Mouse (Mus musculus) limb, embryonic 10.5 days (tissue): ENCODE results near the gene Il4i1. TPM values are rescaled to one million over a fixed set of nuclear protein-coding genes. Genes with fewer than 3 reads are reported as not detected.

Experiments
- DNase-seq: peaks from one replicate; pipeline ENCODE4 v3.0.0-alpha.2; 2017; ENCODE audit warnings: low spot score
- H3K27ac ChIP-seq: fragments of 300-500 bp; sonication (generic); 2 replicates; pipeline ENCODE4 v1.5.1; 2016; ENCODE audit warnings: mild to moderate bottlenecking
- H3K27me3 ChIP-seq: fragments of 300-500 bp; sonication (generic); 2 replicates; pipeline ENCODE4 v1.6.1; 2016; ENCODE audit warnings: low read depth, mild to moderate bottlenecking; ENCODE audit not compliant: poor library complexity, severe bottlenecking
- H3K36me3 ChIP-seq: fragments of 300-500 bp; sonication (generic); 2 replicates; pipeline ENCODE4 v1.6.1; 2016; ENCODE audit warnings: mild to moderate bottlenecking, moderate library complexity
- H3K4me1 ChIP-seq: fragments of 300-500 bp; sonication (generic); 2 replicates; pipeline ENCODE4 v1.6.1; 2016
- H3K4me3 ChIP-seq: fragments of 300-500 bp; sonication (generic); 2 replicates; pipeline ENCODE4 v1.5.1; 2016; ENCODE audit warnings: mild to moderate bottlenecking, moderate library complexity
- H3K9me3 ChIP-seq: fragments of 300-500 bp; sonication (generic); replicated peaks from 2 replicates; pipeline ENCODE4 v1.6.1; 2016; ENCODE audit warnings: mild to moderate bottlenecking
- WGBS: fragments of 180-500 bp; shearing (Covaris S2); methylation state at CpG from one replicate; pipeline ENCODE4 v1.1.7; 2016; 5-methylcytosine and 5-hydroxymethylcytosine counted together
- polyA plus RNA-seq: library from polyadenylated mRNA; unstranded; fragments of >200 nt; fragmentation: Nextera tagmentation; extraction: Ambion mirVana; gene quantifications from 2 replicates; pipeline ENCODE4 v1.2.1, GENCODE M21; 2016

The Il4i1 gene
- polyA plus RNA-seq, 1 experiment from 2014 or later, result 0.89 TPM

- Histone ChIP-seq H3K36me3 (peaks cover 69% of the 10 kb centered on the region), H3K27me3 (peaks cover 41% of the 10 kb centered on the region)
- DNase-seq, result no peak
Observed at GRCm38 (mm10) chr7:44841825-44842463, 25.8 kb downstream of the Il4i1 start.

DNA sequence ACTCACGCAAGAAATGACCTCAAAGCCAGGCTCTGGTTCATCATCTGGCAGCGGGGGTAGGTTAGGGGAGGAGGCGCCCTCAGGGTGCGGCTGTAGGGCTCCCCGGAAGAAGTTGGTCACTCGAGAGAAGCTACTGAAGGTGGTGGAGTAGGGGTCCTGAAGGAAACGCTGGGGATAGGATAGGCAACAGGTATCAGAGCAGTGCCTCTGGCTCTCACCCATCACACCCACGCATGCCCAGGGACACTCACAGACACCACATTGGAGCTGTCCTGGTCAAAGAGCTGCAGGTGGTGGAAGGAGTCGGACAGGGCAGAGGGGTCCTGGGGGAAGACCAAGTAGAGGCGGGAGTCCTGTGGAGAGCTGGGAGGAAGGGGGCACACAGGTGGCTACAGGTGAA lies 28.8 kb downstream of the Il4i1 start:
- 90% methylated on average over 10 of the region's 10 CpGs for WGBS
- H3K4me3 ChIP-seq, result no peak overlapping the region
- peaks cover 19% of the 10 kb centered on the region for H3K4me1 ChIP-seq
- H3K36me3 ChIP-seq, result peaks cover 69% of the 10 kb centered on the region
- H3K27me3 ChIP-seq, result peaks cover 20% of the 10 kb centered on the region
- H3K27ac ChIP-seq, result no peak overlapping the region
- no peaks in the 10 kb centered on the region for H3K9me3 ChIP-seq
- no peak for DNase-seq

More at GRCm38 (mm10) chr7:44841825-44842463, 25.8 kb downstream of the Il4i1 start:
- WGBS, result 92% methylated on average over 8 of the region's 8 CpGs
- H3K9me3 ChIP-seq, result no peaks in the 10 kb centered on the region
- H3K4me3 ChIP-seq, result no peak overlapping the region
- H3K4me1 ChIP-seq, result peaks cover 19% of the 10 kb centered on the region
- H3K27ac ChIP-seq, result no peak overlapping the region

- WGBS, result 93% methylated on average over 7 of the region's 7 CpGs
- Histone ChIP-seq H3K4me1 (peaks cover 24% of the 10 kb centered on the region), H3K27me3 (peaks cover 2% of the 10 kb centered on the region; the same call in 1 of the 2 replicates), H3K4me3 (no peak overlapping the region), H3K27ac (no peak overlapping the region), H3K9me3 (no peaks in the 10 kb centered on the region), H3K36me3 (peaks cover 60% of the 10 kb centered on the region)
- DNase-seq, result no peak
Observed at GRCm38 (mm10) chr7:44846804-44847203, 30.6 kb downstream of the Il4i1 start.

GRCm38 (mm10) chr7:44847772-44848171 lies 31.6 kb downstream of the Il4i1 start:
- WGBS, result 78% methylated on average over 5 of the region's 5 CpGs
- H3K36me3 ChIP-seq, result peaks cover 59% of the 10 kb centered on the region

GRCm38 (mm10) chr7:44848561-44849415 lies 32.6 kb downstream of the Il4i1 start, which contains the start of the genes Akt1s1 and Tbc1d17:
Gene Akt1s1, plus strand, starts transcription at chr7:44848991.
Gene Tbc1d17, minus strand, starts transcription at chr7:44849079.
- Histone ChIP-seq H3K4me1 (peaks cover 39% of the 10 kb centered on the region), H3K4me3 (peak within 1 kb of the TSS; percentile 79), H3K9me3 (no peaks in the 10 kb centered on the region), H3K27ac (peak within 1 kb of the TSS; percentile 95), H3K36me3 (peaks cover 55% of the 10 kb centered on the region), H3K27me3 (no peaks in the 10 kb centered on the region)
- WGBS, result under 1% methylated on average over 54 of the region's 54 CpGs
- DNase-seq, result peak; percentile 95

More at GRCm38 (mm10) chr7:44847772-44848171, 31.6 kb downstream of the Il4i1 start:
- peaks cover 30% of the 10 kb centered on the region for H3K4me1 ChIP-seq
- H3K4me3 ChIP-seq, result peak overlapping the region; percentile 79
- DNase-seq, result no peak
- H3K9me3 ChIP-seq, result no peaks in the 10 kb centered on the region
- no peak overlapping the region for H3K27ac ChIP-seq
- no peaks in the 10 kb centered on the region for H3K27me3 ChIP-seq

DNA sequence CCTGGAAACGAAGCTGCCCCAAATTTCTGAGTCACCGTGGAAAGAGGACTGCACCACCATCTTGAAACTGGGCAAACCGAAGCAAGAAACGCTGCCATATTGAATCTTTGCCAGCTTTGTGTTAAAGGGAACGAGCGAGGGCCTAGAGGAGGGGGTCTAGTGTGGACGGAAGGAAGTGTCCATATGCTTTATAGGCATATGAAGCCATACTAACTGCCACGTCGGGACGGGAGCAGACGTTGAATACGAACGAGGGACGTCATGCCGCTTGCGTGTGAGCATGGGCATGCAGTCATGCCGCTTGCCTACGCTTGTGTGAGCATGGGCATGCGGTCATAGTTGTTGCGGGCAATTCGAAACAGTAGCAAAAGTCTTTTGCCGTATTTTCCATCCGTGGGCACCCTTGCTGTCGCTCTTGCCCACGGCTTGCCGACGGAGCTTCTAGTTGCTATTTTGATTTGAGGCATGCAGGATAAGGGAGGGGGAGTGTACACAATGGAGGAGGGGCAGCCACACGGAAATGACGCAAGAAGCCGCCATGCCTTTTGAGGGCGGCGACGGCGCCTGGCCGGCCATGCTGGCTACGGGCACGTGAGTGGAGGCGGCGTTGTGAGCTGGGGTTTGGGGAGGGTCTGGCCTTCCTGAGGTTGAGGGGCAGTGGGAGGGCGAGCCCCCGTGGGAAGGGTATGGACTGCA lies 33.4 kb downstream of the Il4i1 start:
- peaks cover 47% of the 10 kb centered on the region for H3K4me1 ChIP-seq
- peak; percentile 91 for DNase-seq
- peak overlapping the region; percentile 95 for H3K27ac ChIP-seq
- no peaks in the 10 kb centered on the region for H3K27me3 ChIP-seq
- peak overlapping the region; percentile 79 for H3K4me3 ChIP-seq
- no peaks in the 10 kb centered on the region for H3K9me3 ChIP-seq
- under 1% methylated on average over 41 of the region's 41 CpGs for WGBS
- peaks cover 47% of the 10 kb centered on the region for H3K36me3 ChIP-seq

DNA sequence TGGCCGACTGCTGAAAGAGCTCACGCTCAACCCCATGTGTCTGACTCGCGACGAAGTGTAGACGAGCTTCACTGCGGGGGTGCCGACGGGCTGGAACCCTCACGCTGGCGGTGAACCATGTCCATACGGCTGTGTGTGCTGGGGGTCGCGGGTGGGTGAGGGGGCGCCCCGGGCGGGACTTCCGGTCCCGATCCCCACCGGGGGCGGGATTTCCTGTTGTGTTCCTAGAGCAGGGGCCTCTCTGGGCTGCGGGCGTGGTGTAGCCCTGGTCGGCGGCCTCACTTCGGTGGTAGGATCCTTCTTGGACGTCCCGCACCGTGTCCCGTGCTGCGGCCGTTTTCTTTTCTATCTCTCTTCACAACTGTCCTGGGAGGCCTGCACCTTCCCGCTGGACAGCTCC lies 34.0 kb downstream of the Il4i1 start:
- H3K9me3 ChIP-seq, result no peaks in the 10 kb centered on the region
- H3K4me3 ChIP-seq, result peak overlapping the region; percentile 79
- H3K36me3 ChIP-seq, result peaks cover 41% of the 10 kb centered on the region
- no peaks in the 10 kb centered on the region for H3K27me3 ChIP-seq
- WGBS, result under 1% methylated on average over 33 of the region's 33 CpGs
- peak; percentile 89 for DNase-seq
- H3K4me1 ChIP-seq, result peaks cover 53% of the 10 kb centered on the region
- H3K27ac ChIP-seq, result peak overlapping the region; percentile 95

GRCm38 (mm10) chr7:44850789-44851624 lies 34.8 kb downstream of the Il4i1 start:
- 86% methylated on average over 8 of the region's 8 CpGs for WGBS
- DNase-seq, result no peak
- peak overlapping the region; percentile 79 for H3K4me3 ChIP-seq
- H3K27me3 ChIP-seq, result no peaks in the 10 kb centered on the region
- H3K27ac ChIP-seq, result peak overlapping the region; percentile 95
- H3K4me1 ChIP-seq, result peaks cover 56% of the 10 kb centered on the region
- H3K9me3 ChIP-seq, result no peaks in the 10 kb centered on the region
- peaks cover 32% of the 10 kb centered on the region for H3K36me3 ChIP-seq

DNA sequence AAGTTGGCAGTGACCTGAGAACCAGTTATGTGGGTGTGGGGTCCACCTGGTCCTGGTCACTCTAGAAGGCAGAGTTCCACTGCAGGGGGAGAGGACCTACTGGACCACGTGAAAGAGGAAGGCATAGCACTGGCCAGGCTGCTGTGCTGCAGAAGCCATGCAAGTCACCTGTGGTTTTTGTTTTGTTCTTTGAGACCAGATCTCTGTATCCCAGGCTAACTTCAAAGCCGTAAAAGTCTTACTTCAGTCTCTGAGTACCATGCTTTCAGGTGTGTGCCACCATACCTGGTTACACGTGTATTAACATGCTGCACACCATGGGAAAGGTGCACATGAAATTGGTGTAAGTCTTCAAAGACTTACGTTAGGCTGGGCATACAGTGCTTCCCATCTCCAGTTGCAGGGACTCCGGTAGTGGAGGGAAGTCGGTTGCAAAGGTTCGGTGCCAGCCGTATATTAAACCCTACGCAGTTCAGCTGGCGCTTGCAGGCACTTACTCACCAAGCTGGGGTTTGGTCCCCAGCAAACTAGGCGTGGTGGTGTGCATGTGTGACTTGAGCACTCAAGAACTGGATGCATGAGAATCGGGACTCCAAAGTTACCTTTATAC lies 35.5 kb downstream of the Il4i1 start:
- H3K36me3 ChIP-seq, result peaks cover 25% of the 10 kb centered on the region
- no peak overlapping the region for H3K27ac ChIP-seq
- no peaks in the 10 kb centered on the region for H3K27me3 ChIP-seq
- DNase-seq, result no peak
- H3K4me1 ChIP-seq, result peaks cover 62% of the 10 kb centered on the region
- WGBS, result 95% methylated on average over 12 of the region's 12 CpGs
- H3K4me3 ChIP-seq, result peak overlapping the region; percentile 79
- H3K9me3 ChIP-seq, result no peaks in the 10 kb centered on the region

GRCm38 (mm10) chr7:44852259-44853027 lies 36.3 kb downstream of the Il4i1 start:
- Histone ChIP-seq H3K9me3 (no peaks in the 10 kb centered on the region), H3K27ac (peak overlapping the region; percentile 17; the same call in 1 of the 2 replicates), H3K4me1 (peaks cover 61% of the 10 kb centered on the region), H3K4me3 (0 out of 2 replicates have a peak overlapping the region, but pooled peaks have one; percentile 7), H3K27me3 (no peaks in the 10 kb centered on the region), H3K36me3 (peaks cover 23% of the 10 kb centered on the region)
- 91% methylated on average over 36 of the region's 36 CpGs for WGBS
- no peak for DNase-seq

GRCm38 (mm10) chr7:44853065-44853464 lies 36.9 kb downstream of the Il4i1 start:
- Histone ChIP-seq H3K27ac (no peak overlapping the region), H3K36me3 (peaks cover 23% of the 10 kb centered on the region), H3K4me1 (peaks cover 61% of the 10 kb centered on the region), H3K27me3 (no peaks in the 10 kb centered on the region), H3K4me3 (0 out of 2 replicates have a peak overlapping the region, but pooled peaks have one; percentile 2), H3K9me3 (no peaks in the 10 kb centered on the region)
- DNase-seq, result no peak
- WGBS, result 92% methylated on average over 2 of the region's 2 CpGs
